Mouse (Mus musculus) lung, embryonic 15.5 days (tissue): ENCODE measurements around the gene Scfd2. TPM values are rescaled to one million over a fixed set of nuclear protein-coding genes. Genes with fewer than 3 reads are reported as not detected.

ENCODE experiments used
- ATAC-seq: fragments of 200-750 bp; cut with Nextera tagmentation; 2 replicates; pipeline ENCODE4 v1.8.0; 2017; ENCODE audit warnings: moderate number of reproducible peaks, borderline replicate concordance; ENCODE audit not compliant: low FRiP score, low TSS enrichment; ENCODE audit errors: extremely low read depth
- H3K27ac ChIP-seq: fragments of 300-500 bp; sonication (generic); 2 replicates; pipeline ENCODE4 v1.5.1; 2015; ENCODE audit warnings: moderate library complexity, mild to moderate bottlenecking, inconsistent platforms
- H3K27me3 ChIP-seq: fragments of 300-500 bp; sonication (generic); 2 replicates; pipeline ENCODE4 v1.6.1; 2015; ENCODE audit warnings: inconsistent platforms
- H3K36me3 ChIP-seq: fragments of 300-500 bp; sonication (generic); 2 replicates; pipeline ENCODE4 v1.6.1; 2015; ENCODE audit warnings: inconsistent platforms
- H3K4me1 ChIP-seq: fragments of 300-500 bp; sonication (generic); 2 replicates; pipeline ENCODE4 v1.6.1; 2015; ENCODE audit warnings: inconsistent platforms
- H3K4me2 ChIP-seq: fragments of 300-500 bp; sonication (generic); 2 replicates; pipeline ENCODE4 v1.6.1; 2015; ENCODE audit warnings: inconsistent platforms, mild to moderate bottlenecking, moderate library complexity
- H3K4me3 ChIP-seq: fragments of 300-500 bp; sonication (generic); 2 replicates; pipeline ENCODE4 v1.5.1; 2015; ENCODE audit warnings: mild to moderate bottlenecking, inconsistent platforms
- H3K9ac ChIP-seq: fragments of 300-500 bp; sonication (generic); 2 replicates; pipeline ENCODE4 v1.6.1; 2015; ENCODE audit warnings: inconsistent platforms
- H3K9me3 ChIP-seq: fragments of 300-500 bp; sonication (generic); 2 replicates; pipeline ENCODE4 v1.6.1; 2016; ENCODE audit warnings: inconsistent platforms
- WGBS: fragments of 180-500 bp; shearing (Covaris S2); methylation state at CpG from one replicate; pipeline ENCODE4 v1.1.7; 2015; 5-methylcytosine and 5-hydroxymethylcytosine counted together
- polyA plus RNA-seq: library from polyadenylated mRNA; unstranded; fragments of >200 nt; fragmentation: Nextera tagmentation; extraction: Ambion mirVana; gene quantifications from 2 replicates; pipeline ENCODE4 v1.2.1, GENCODE M21; 2015

The Scfd2 gene
- polyA plus RNA-seq, 1 experiment from 2014 or later = 18.4 TPM

DNA sequence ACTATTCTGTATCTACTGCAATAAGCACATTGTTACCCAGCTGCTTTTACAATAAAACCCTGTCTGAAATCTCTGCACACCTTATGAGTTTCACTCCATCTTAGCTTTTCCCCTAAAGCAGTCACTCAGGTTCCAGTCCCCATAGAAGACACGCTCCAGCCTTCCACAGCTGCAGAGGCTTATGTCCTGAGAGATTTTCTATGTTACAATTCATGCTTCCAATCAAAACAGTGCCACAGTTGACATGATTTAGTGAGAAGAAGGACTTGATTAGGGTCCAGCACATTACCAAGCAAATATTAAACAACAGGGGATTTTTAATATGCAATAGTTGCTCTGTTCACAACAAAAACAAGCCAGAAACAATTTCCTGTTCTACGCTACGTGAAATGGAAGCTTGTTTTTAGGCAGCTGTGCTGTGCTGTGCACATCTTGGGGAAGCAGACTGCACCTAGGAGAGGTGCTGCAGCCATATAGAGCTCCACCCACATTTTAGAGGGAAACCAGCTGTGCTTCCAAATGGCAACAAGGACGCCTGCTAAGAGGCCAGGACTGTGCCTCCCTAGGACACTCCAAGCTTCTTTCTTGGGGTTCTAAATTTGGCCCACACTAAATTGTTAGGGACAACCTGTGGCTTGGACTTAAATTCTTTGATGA is 225.9 kb downstream of the Scfd2 start:
- no peak overlapping the region for H3K4me2 ChIP-seq
- no peak overlapping the region for H3K9ac ChIP-seq
- WGBS = 58% methylated on average over 4 of the region's 4 CpGs
- peak overlapping the region; percentile 19 for H3K27ac ChIP-seq
- no peak overlapping the region for H3K4me3 ChIP-seq
- no peaks in the 10 kb centered on the region for H3K9me3 ChIP-seq
- no peaks in the 10 kb centered on the region for H3K27me3 ChIP-seq
- no peak for ATAC-seq
- H3K4me1 ChIP-seq = peaks cover 35% of the 10 kb centered on the region
- no peaks in the 10 kb centered on the region for H3K36me3 ChIP-seq

DNA sequence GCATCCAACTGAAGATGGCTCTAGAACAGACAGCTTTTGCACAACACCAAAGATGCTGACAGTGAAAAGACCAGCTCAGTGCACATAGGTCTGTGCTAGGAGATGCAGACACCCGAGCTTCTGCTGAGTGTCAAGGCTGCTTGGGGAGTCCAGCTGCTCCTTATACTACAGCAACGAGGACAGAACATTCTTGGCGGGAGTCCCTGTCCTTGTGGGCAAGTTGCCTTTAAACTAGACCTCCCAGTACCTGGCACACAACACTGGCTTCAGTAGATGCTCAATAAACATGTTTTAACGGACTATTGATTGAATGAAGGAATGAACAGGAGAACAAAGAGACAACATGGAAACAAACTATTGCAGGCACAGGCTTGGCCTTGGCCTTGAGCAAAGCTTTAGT is 226.8 kb downstream of the Scfd2 start:
- no peaks in the 10 kb centered on the region for H3K9me3 ChIP-seq
- no peaks in the 10 kb centered on the region for H3K36me3 ChIP-seq
- no peak overlapping the region for H3K4me2 ChIP-seq
- H3K9ac ChIP-seq = no peak overlapping the region
- peak overlapping the region; percentile 19 for H3K27ac ChIP-seq
- peaks cover 44% of the 10 kb centered on the region for H3K4me1 ChIP-seq
- peak; percentile 65; the same call in 1 of the 2 replicates for ATAC-seq
- H3K4me3 ChIP-seq = no peak overlapping the region
- H3K27me3 ChIP-seq = no peaks in the 10 kb centered on the region
- 42% methylated on average over 4 of the region's 4 CpGs for WGBS

DNA sequence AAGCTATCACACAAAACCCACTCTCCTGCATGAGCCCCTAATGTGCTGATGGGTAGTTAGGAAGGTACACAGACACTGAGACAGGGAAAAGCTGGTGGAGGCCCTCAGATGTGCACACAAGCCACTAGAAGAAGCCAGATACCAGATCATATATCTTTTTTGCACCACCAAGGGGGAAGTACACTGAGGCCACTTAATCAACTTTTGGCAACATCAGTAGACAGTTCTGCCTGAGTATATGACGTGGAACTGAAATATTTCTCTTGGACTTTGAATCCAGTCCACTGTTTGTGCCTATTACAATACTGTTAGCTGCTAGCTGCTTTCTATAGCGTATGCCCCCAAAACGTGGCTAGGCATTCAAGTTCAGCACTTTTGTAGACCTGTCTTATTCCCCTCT is 229.2 kb downstream of the Scfd2 start:
- Histone ChIP-seq H3K9me3 (no peaks in the 10 kb centered on the region), H3K27me3 (no peaks in the 10 kb centered on the region), H3K36me3 (no peaks in the 10 kb centered on the region), H3K4me2 (no peak overlapping the region), H3K4me3 (no peak overlapping the region), H3K9ac (no peak overlapping the region), H3K4me1 (peaks cover 49% of the 10 kb centered on the region), H3K27ac (peak overlapping the region; percentile 67; the same call in 1 of the 2 replicates)
- 58% methylated on average over 3 of the region's 3 CpGs for WGBS
- ATAC-seq = no peak

DNA sequence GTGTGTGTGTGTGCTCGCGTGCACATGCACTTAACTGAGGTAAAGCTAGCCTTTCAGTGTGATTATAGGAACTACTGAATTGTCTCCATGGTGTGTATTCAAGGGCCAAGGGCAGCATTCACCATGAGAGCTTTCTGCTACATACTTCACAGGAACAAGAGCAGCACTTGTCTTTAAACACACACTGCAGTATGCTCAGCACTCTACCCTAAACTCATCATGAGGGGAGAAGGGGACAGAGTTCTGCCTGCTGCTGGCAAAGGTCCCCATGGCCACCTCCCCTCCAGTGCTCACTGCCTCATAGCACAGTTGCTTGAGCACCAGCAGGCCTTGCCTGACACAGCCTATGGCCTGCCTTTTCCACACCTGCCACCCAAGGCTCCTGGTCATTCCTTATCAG is 230.1 kb downstream of the Scfd2 start:
- peak; percentile 56; the same call in 1 of the 2 replicates for ATAC-seq
- Histone ChIP-seq H3K4me2 (no peak overlapping the region), H3K36me3 (no peaks in the 10 kb centered on the region), H3K4me1 (peaks cover 57% of the 10 kb centered on the region), H3K4me3 (no peak overlapping the region), H3K27me3 (no peaks in the 10 kb centered on the region), H3K9ac (no peak overlapping the region), H3K27ac (peak overlapping the region; percentile 67), H3K9me3 (no peaks in the 10 kb centered on the region)
- WGBS = 69% methylated on average over 2 of the region's 2 CpGs

DNA sequence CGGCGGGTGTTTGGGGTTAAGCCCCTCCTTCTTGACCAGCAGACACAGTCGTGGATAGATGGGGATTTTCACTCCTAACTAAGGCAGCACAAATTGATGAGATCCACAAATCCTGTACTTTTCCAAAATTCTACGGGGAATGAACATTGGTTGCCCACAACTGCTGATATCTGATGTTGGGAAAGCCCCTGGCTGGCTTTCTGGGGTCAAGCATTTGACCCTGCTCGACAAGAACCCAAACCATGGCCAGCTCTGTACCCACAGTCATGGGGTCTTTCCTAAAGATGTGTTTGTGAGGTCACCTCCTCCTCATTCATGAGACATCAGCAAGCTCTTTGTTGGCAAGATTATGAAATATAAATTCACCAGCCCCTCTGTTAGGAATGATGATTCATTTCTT is 230.6 kb downstream of the Scfd2 start:
- no peak overlapping the region for H3K9ac ChIP-seq
- H3K4me2 ChIP-seq = no peak overlapping the region
- H3K27me3 ChIP-seq = no peaks in the 10 kb centered on the region
- H3K4me3 ChIP-seq = no peak overlapping the region
- H3K9me3 ChIP-seq = no peaks in the 10 kb centered on the region
- peaks cover 58% of the 10 kb centered on the region for H3K4me1 ChIP-seq
- ATAC-seq = no peak
- 0 out of 2 replicates have a peak overlapping the region, but pooled peaks have one; percentile 38 for H3K27ac ChIP-seq
- WGBS = 49% methylated on average over 5 of the region's 5 CpGs
- no peaks in the 10 kb centered on the region for H3K36me3 ChIP-seq

DNA sequence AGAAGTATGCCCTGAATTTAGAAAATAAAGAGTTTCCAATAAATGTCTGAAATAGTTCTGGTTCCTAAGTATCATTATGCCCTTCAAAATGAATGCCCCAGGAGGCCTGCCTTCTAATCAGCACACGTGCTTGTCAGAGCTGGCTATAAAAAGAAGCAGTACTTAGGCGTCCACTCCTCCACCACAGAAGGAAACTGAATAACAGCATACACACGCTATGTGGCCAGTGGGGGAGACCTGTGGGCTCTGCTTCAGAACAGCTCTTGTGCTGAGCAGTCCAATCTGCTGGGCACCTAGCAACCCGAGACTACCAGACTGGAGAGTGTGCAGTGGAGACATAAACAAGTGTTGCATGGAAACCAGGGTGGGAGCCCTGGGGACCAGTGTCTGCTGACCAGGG is 231.4 kb downstream of the Scfd2 start:
- no peak for ATAC-seq
- H3K9ac ChIP-seq = no peak overlapping the region
- H3K4me2 ChIP-seq = no peak overlapping the region
- no peak overlapping the region for H3K4me3 ChIP-seq
- 40% methylated on average over 4 of the region's 4 CpGs for WGBS
- no peaks in the 10 kb centered on the region for H3K9me3 ChIP-seq
- peak overlapping the region; percentile 38; the same call in 1 of the 2 replicates for H3K27ac ChIP-seq
- no peaks in the 10 kb centered on the region for H3K27me3 ChIP-seq
- H3K36me3 ChIP-seq = no peaks in the 10 kb centered on the region
- peaks cover 62% of the 10 kb centered on the region for H3K4me1 ChIP-seq

DNA sequence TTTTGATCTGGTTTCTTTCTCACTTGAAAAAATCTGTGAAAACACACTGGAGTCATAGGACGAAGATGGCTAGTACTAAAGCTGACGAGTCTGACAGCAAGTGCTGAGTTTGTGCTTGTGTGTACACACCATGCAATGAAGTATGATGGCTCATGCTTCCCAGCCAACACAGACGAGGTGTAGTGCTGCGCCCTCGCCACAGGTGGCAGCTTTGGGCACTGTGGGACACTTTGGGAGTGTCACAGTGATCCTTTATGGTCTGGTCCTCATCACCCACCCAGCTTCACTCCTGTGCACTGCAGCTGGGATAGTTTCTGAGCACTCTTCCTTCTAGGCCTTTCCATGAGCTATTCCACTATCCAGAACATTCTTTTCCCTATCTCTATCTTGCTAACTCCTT is 234.4 kb downstream of the Scfd2 start:
- no peak for ATAC-seq
- 89% methylated on average over 5 of the region's 5 CpGs for WGBS
- Histone ChIP-seq H3K9ac (no peak overlapping the region), H3K27me3 (no peaks in the 10 kb centered on the region), H3K27ac (peak overlapping the region; percentile 79), H3K4me1 (peaks cover 73% of the 10 kb centered on the region), H3K4me2 (no peak overlapping the region), H3K36me3 (no peaks in the 10 kb centered on the region), H3K4me3 (no peak overlapping the region), H3K9me3 (no peaks in the 10 kb centered on the region)

DNA sequence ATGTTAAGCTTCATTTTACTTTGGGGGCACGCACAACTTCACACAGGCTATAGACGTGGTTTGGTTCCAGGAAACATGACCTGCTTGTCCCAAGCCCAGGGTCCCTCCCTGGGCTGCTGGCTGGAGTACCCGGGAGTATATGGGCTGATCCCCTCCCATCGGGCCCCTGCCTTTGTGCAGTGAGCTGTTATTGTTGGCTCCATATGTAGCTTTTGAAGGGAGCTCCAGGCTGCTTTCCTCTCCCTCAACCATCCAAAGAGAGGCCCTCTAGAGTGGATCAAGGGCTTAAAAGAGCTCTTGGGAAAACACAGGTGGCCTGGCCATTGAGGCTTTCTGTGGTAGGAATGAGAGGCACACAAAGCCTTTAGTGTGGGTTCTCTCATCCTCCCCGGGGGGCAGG is 235.5 kb downstream of the Scfd2 start:
- no peak overlapping the region for H3K4me2 ChIP-seq
- H3K9me3 ChIP-seq = no peaks in the 10 kb centered on the region
- no peaks in the 10 kb centered on the region for H3K27me3 ChIP-seq
- H3K4me1 ChIP-seq = peaks cover 72% of the 10 kb centered on the region
- H3K4me3 ChIP-seq = no peak overlapping the region
- WGBS = 50% methylated on average over 5 of the region's 5 CpGs
- H3K27ac ChIP-seq = peak overlapping the region; percentile 79
- peak; percentile 62 for ATAC-seq
- no peaks in the 10 kb centered on the region for H3K36me3 ChIP-seq
- H3K9ac ChIP-seq = no peak overlapping the region

DNA sequence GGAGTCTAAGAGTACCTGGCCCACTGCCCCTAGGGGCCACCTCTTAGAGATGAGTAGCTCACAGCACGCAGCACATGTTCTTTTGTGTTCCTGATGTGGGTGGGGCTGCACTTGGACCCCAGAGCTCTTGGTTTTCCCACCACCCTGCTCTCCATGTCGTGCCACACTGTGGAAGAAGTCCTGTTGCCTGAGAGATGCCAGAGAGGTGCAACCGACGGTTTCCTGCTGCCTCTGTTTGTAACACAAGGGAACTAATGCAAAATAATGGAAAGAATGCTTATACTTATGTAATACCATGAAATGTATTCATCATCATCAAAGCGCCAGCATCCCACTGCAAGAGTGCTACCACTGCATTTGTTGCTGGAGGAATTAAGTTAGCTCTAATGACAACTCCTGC is 238.0 kb downstream of the Scfd2 start:
- ATAC-seq = no peak
- Histone ChIP-seq H3K9ac (no peak overlapping the region), H3K9me3 (no peaks in the 10 kb centered on the region), H3K27me3 (no peaks in the 10 kb centered on the region), H3K36me3 (no peaks in the 10 kb centered on the region), H3K27ac (peak overlapping the region; percentile 26; the same call in 1 of the 2 replicates), H3K4me1 (peaks cover 54% of the 10 kb centered on the region), H3K4me3 (no peak overlapping the region), H3K4me2 (no peak overlapping the region)
- WGBS = 40% methylated on average over 5 of the region's 5 CpGs

DNA sequence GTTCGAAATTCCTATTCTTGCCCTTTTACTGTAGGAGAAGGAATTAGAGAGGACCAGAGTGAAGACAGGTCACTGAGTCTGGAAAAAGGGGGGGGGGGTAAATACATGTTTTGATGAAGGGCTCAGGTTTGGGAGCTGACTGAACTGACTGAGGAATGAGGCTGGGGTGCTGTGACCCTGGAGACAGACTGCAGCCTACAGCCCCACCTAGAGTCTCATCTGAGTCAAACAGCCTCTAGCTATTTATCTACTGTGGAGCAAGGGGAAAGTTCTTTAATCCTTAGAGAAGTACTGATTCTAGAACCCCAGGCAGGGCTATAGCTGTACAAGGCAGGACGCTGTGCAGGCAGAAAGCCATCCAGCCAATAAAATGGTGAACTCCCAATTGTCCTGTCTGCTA is 239.5 kb downstream of the Scfd2 start:
- no peaks in the 10 kb centered on the region for H3K9me3 ChIP-seq
- no peak overlapping the region for H3K4me3 ChIP-seq
- H3K27me3 ChIP-seq = no peaks in the 10 kb centered on the region
- no peak overlapping the region for H3K4me2 ChIP-seq
- ATAC-seq = peak; percentile 12; the same call in 1 of the 2 replicates
- H3K9ac ChIP-seq = no peak overlapping the region
- peak overlapping the region; percentile 90 for H3K27ac ChIP-seq
- peaks cover 53% of the 10 kb centered on the region for H3K4me1 ChIP-seq
- H3K36me3 ChIP-seq = no peaks in the 10 kb centered on the region
- 76% methylated on average over 2 of the region's 2 CpGs for WGBS

DNA sequence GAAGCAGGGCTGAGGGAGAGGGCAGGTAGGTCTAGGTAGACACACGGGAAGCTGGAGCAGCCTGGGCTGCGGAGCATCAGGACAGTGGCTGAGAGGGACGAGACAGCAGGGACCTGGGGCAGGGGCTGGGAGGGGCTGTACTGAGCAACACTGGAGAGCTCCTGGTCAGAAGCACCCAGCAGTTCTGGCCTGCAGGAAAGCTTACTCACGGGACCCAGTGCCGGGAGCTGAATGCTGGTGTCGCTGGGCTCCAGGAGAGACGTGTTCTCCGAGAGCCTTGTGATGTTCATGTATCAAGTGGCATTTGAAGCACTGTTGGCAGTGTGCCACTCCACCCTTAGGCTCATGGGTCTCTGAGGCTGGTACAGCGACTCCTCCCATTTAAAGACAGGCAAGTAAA is 240.0 kb downstream of the Scfd2 start:
- H3K27me3 ChIP-seq = no peaks in the 10 kb centered on the region
- ATAC-seq = peak; percentile 37; the same call in 1 of the 2 replicates
- no peaks in the 10 kb centered on the region for H3K36me3 ChIP-seq
- WGBS = 48% methylated on average over 9 of the region's 9 CpGs
- no peaks in the 10 kb centered on the region for H3K9me3 ChIP-seq
- H3K27ac ChIP-seq = peak overlapping the region; percentile 90
- H3K9ac ChIP-seq = no peak overlapping the region
- no peak overlapping the region for H3K4me3 ChIP-seq
- H3K4me1 ChIP-seq = peaks cover 48% of the 10 kb centered on the region
- H3K4me2 ChIP-seq = peak overlapping the region; percentile 25; the same call in 1 of the 2 replicates

DNA sequence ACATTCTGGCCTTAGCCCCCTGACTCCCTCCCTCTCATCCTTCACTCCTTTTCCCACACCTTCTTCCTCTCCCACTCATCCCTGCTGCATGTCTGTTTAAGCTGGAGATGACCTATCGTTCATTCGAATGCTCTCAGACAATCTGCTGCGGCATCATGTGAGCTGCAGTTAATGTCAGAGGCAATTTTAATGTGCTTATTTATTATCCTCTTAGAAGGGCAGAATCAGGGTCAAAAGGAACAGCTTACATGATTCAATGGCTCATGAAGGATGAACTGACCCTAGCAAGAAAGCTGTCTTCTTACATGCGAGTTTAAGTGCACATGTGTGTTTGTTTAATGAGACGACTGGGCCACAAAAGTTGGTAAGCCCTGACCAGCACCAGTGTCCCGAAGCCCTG is 241.6 kb downstream of the Scfd2 start:
- Histone ChIP-seq H3K36me3 (no peaks in the 10 kb centered on the region), H3K27me3 (no peaks in the 10 kb centered on the region), H3K9ac (no peak overlapping the region), H3K4me3 (no peak overlapping the region), H3K4me2 (no peak overlapping the region), H3K27ac (no peak overlapping the region), H3K9me3 (no peaks in the 10 kb centered on the region), H3K4me1 (peaks cover 41% of the 10 kb centered on the region)
- no peak for ATAC-seq
- 80% methylated on average over 6 of the region's 6 CpGs for WGBS
